Mouse (Mus musculus): ENCODE measurements around the gene Ccdc82. TPM values are rescaled to one million over a fixed set of nuclear protein-coding genes. Genes with fewer than 3 reads are reported as not detected.

Ccdc82 gene
- polyA plus RNA-seq, 1 experiment from 2014 or later, result 5.2 TPM

GRCm38 (mm10) chr9:13230553-13230952 is 16.2 kb upstream of the Ccdc82 start:
- no peaks in the 10 kb centered on the region for H3K36me3 ChIP-seq (ENCODE audit: control insufficient read depth, insufficient read depth)
- no peaks in the 10 kb centered on the region for H3K9me3 ChIP-seq (ENCODE audit: control insufficient read depth)
- no peaks in the 10 kb centered on the region for H3K4me1 ChIP-seq (replicated peaks; ENCODE audit: control insufficient read depth, insufficient read depth, low read length)
- no peak overlapping the region for H3K27ac ChIP-seq (ENCODE audit: low read depth, low read length)
- ATAC-seq, result no peak
- 8% methylated on average over 4 of the region's 4 CpGs for WGBS
- TF ChIP-seq CTCF (IDR thresholded peaks at IDR 0.05; ENCODE audit: low read depth), result no peak
- no peak overlapping the region for H3K9ac ChIP-seq (ENCODE audit: low read depth, low read length)
- H3K4me3 ChIP-seq (ENCODE audit: low read depth, low read length), result no peak overlapping the region
- no peak overlapping the region for H3K4me2 ChIP-seq (replicated peaks; ENCODE audit: low read depth)
- H3K27me3 ChIP-seq (replicated peaks; ENCODE audit: control insufficient read depth, insufficient read depth, low read length), result no peaks in the 10 kb centered on the region

DNA sequence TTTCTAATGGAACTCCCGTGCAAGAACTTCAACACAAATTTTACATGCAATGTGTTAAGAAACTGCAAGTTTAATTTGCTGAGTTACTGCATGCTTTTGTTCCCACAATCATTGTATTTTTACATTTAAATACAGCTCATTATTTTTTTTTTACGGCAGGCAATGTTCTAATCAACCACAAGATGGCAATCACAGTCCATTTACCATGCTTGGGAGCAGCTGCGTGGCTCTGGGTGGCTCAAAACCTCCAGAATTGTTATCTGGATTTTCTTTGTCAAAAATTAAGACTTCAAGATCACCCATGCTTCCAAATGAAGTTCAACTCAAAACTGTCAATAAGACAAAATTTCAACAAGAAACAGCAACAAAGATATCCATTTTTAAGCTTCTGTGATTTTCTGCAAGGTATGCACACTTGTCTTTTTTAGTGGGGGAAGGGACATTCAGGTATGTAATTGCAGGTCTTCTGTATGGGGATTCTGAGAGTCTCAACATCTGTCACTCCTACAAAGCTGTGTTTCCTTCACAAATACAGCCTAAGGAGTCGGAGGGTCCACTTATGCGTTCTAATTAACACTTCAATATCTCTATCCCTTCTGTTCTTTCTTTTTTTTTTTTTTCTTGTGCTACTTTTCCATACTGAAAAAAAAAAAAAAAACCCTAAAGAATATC is 15.1 kb upstream of the Ccdc82 start:
- Histone ChIP-seq H3K9me3 (ENCODE audit: control insufficient read depth) (no peaks in the 10 kb centered on the region), H3K4me2 (replicated peaks; ENCODE audit: low read depth) (no peak overlapping the region), H3K4me1 (replicated peaks; ENCODE audit: control insufficient read depth, insufficient read depth, low read length) (no peaks in the 10 kb centered on the region), H3K36me3 (ENCODE audit: control insufficient read depth, insufficient read depth) (no peaks in the 10 kb centered on the region), H3K27ac (ENCODE audit: low read depth, low read length) (no peak overlapping the region), H3K4me3 (ENCODE audit: low read depth, low read length) (no peak overlapping the region), H3K27me3 (replicated peaks; ENCODE audit: control insufficient read depth, insufficient read depth, low read length) (no peaks in the 10 kb centered on the region), H3K9ac (ENCODE audit: low read depth, low read length) (no peak overlapping the region)
- peak; percentile 85 for TF ChIP-seq CTCF (IDR thresholded peaks at IDR 0.05; ENCODE audit: low read depth)
- ATAC-seq, result no peak
- WGBS, result 16% methylated on average over 5 of the region's 5 CpGs

- peak; percentile 73 for TF ChIP-seq CTCF (IDR thresholded peaks at IDR 0.05; ENCODE audit: low read depth)
- Histone ChIP-seq H3K36me3 (ENCODE audit: control insufficient read depth, insufficient read depth) (no peaks in the 10 kb centered on the region), H3K4me3 (ENCODE audit: low read depth, low read length) (no peak overlapping the region), H3K27ac (ENCODE audit: low read depth, low read length) (no peak overlapping the region), H3K4me1 (replicated peaks; ENCODE audit: control insufficient read depth, insufficient read depth, low read length) (peaks cover 4% of the 10 kb centered on the region; the same call in 1 of the 2 replicates), H3K9me3 (ENCODE audit: control insufficient read depth) (no peaks in the 10 kb centered on the region), H3K4me2 (replicated peaks; ENCODE audit: low read depth) (no peak overlapping the region), H3K27me3 (replicated peaks; ENCODE audit: control insufficient read depth, insufficient read depth, low read length) (no peaks in the 10 kb centered on the region), H3K9ac (ENCODE audit: low read depth, low read length) (no peak overlapping the region)
- no peak for ATAC-seq
Observed at GRCm38 (mm10) chr9:13242321-13242720, 4.4 kb upstream of the Ccdc82 start.

- no peak for TF ChIP-seq CTCF (IDR thresholded peaks at IDR 0.05; ENCODE audit: low read depth)
- Histone ChIP-seq H3K27ac (ENCODE audit: low read depth, low read length) (peak within 1 kb of the TSS; percentile 80), H3K9me3 (ENCODE audit: control insufficient read depth) (no peaks in the 10 kb centered on the region), H3K4me2 (replicated peaks; ENCODE audit: low read depth) (peak within 1 kb of the TSS; percentile 63), H3K36me3 (ENCODE audit: control insufficient read depth, insufficient read depth) (no peaks in the 10 kb centered on the region), H3K27me3 (replicated peaks; ENCODE audit: control insufficient read depth, insufficient read depth, low read length) (no peaks in the 10 kb centered on the region), H3K4me3 (ENCODE audit: low read depth, low read length) (peak within 1 kb of the TSS; percentile 66), H3K4me1 (replicated peaks; ENCODE audit: control insufficient read depth, insufficient read depth, low read length) (peaks cover 4% of the 10 kb centered on the region; the same call in 1 of the 2 replicates), H3K9ac (ENCODE audit: low read depth, low read length) (peak within 1 kb of the TSS; percentile 57)
- ATAC-seq, result no peak
- 6% methylated on average over 10 of the region's 10 CpGs for WGBS
Observed at GRCm38 (mm10) chr9:13245481-13245880, 1.3 kb upstream of the Ccdc82 start, which contains the start of gene Jrkl. Jrkl (minus strand) TSS chr9:13245829.

- peak overlapping the region; percentile 89; the same call in 1 of the 2 replicates for H3K4me2 ChIP-seq (replicated peaks; ENCODE audit: low read depth)
Observed at GRCm38 (mm10) chr9:13248104-13248503, 1.3 kb downstream of the Ccdc82 start.

DNA sequence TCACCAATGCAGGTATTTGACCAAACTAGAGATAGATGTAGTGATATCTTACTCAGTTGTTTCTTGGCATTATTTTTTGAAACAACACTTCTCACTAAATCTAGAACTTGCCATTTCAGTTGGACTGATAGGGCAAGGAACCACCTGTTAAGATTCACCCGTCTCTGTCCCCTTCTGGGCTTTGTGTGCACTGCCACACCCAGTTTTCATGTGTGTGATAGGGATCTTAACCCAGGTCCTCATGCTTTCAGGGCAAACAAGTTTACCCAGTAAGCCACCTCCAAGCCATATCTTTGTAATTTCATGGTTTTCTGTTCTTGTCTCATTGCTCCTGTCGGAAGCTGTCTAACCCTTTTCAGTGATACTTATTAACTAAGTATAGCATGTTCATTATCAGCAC is 4.5 kb downstream of the Ccdc82 start:
- Histone ChIP-seq H3K27ac (ENCODE audit: low read depth, low read length) (no peak overlapping the region), H3K4me1 (replicated peaks; ENCODE audit: control insufficient read depth, insufficient read depth, low read length) (no peaks in the 10 kb centered on the region), H3K4me2 (replicated peaks; ENCODE audit: low read depth) (no peak overlapping the region), H3K9ac (ENCODE audit: low read depth, low read length) (no peak overlapping the region), H3K9me3 (ENCODE audit: control insufficient read depth) (no peaks in the 10 kb centered on the region), H3K4me3 (ENCODE audit: low read depth, low read length) (no peak overlapping the region), H3K27me3 (replicated peaks; ENCODE audit: control insufficient read depth, insufficient read depth, low read length) (no peaks in the 10 kb centered on the region), H3K36me3 (ENCODE audit: control insufficient read depth, insufficient read depth) (no peaks in the 10 kb centered on the region; the same call in 1 of the 2 replicates)
- TF ChIP-seq CTCF (IDR thresholded peaks at IDR 0.05; ENCODE audit: low read depth), result no peak
- no peak for ATAC-seq
- WGBS, result 64% methylated on average over 2 of the region's 2 CpGs

More at GRCm38 (mm10) chr9:13248104-13248503, 1.3 kb downstream of the Ccdc82 start:
- no peak for TF ChIP-seq CTCF (IDR thresholded peaks at IDR 0.05; ENCODE audit: low read depth)
- H3K4me1 ChIP-seq (replicated peaks; ENCODE audit: control insufficient read depth, insufficient read depth, low read length), result peaks cover 4% of the 10 kb centered on the region; the same call in 1 of the 2 replicates
- H3K27me3 ChIP-seq (replicated peaks; ENCODE audit: control insufficient read depth, insufficient read depth, low read length), result no peaks in the 10 kb centered on the region
- no peaks in the 10 kb centered on the region for H3K9me3 ChIP-seq (ENCODE audit: control insufficient read depth)
- H3K27ac ChIP-seq (ENCODE audit: low read depth, low read length), result no peak overlapping the region
- no peaks in the 10 kb centered on the region; the same call in 1 of the 2 replicates for H3K36me3 ChIP-seq (ENCODE audit: control insufficient read depth, insufficient read depth)
- no peak overlapping the region for H3K4me3 ChIP-seq (ENCODE audit: low read depth, low read length)
- no peak for ATAC-seq
- 94% methylated on average over 4 of the region's 4 CpGs for WGBS
- no peak overlapping the region for H3K9ac ChIP-seq (ENCODE audit: low read depth, low read length)
